Mouse (Mus musculus): ENCODE results near the gene Efcc1. TPM values are rescaled to one million over a fixed set of nuclear protein-coding genes. Genes with fewer than 3 reads are reported as not detected.
A peak's percentile ranks its signal among the peaks of the same experiment; 100 is the strongest.

Efcc1 gene
- total and polyA plus RNA-seq, 3 experiments = 0.11 to 2.3 TPM; not detected in 1

GRCm38 (mm10) chr6:87779174-87780165 is 48.8 kb downstream of the Efcc1 start:
- no peak for ATAC-seq (ENCODE audit: extremely low read depth, insufficient number of reproducible peaks, low FRiP score, poor library complexity, severe bottlenecking)
- TF ChIP-seq TAL1 (conservative IDR thresholded peaks at IDR 0.05; ENCODE audit: low read depth, low read length) = no peak
- no peak for TF ChIP-seq CTCF (IDR thresholded peaks at IDR 0.05; ENCODE audit: low read depth, low read length)
- TF ChIP-seq GATA1 (IDR thresholded peaks at IDR 0.05; ENCODE audit: borderline replicate concordance, low read length) = no peak
- no peak for TF ChIP-seq GATA2 (IDR thresholded peaks at IDR 0.05; ENCODE audit: borderline replicate concordance, low read depth, low read length)
- TF ChIP-seq POLR2AphosphoS5 (IDR thresholded peaks at IDR 0.05; ENCODE audit: insufficient replicate concordance, low read depth, low read length) = no peak

GRCm38 (mm10) chr6:87780546-87781301 is 50.1 kb downstream of the Efcc1 start:
- ATAC-seq (ENCODE audit: extremely low read depth, insufficient number of reproducible peaks, low FRiP score, poor library complexity, severe bottlenecking) (no peak), DNase-seq (ENCODE audit: low spot score) (no peak)
- Histone ChIP-seq H3K4me1 (ENCODE audit: insufficient read depth, low read depth, low read length) (peaks cover 61% of the 10 kb centered on the region), H3K4me3 (ENCODE audit: low read depth, low read length) (no peak overlapping the region), H3K9me3 (replicated peaks) (no peaks in the 10 kb centered on the region), H3K36me3 (replicated peaks) (peaks cover 19% of the 10 kb centered on the region), H3K27me3 (ENCODE audit: insufficient read depth, low read length) (no peaks in the 10 kb centered on the region)
- no peak for TF ChIP-seq POLR2AphosphoS5 (IDR thresholded peaks at IDR 0.05; ENCODE audit: insufficient replicate concordance, low read depth, low read length)
- no peak for TF ChIP-seq GATA1 (IDR thresholded peaks at IDR 0.05; ENCODE audit: borderline replicate concordance, low read length)
- no peak for TF ChIP-seq CTCF (IDR thresholded peaks at IDR 0.05; ENCODE audit: low read depth, low read length)
- no peak for TF ChIP-seq GATA2 (IDR thresholded peaks at IDR 0.05; ENCODE audit: borderline replicate concordance, low read depth, low read length)
- TF ChIP-seq TAL1 (conservative IDR thresholded peaks at IDR 0.05; ENCODE audit: low read depth, low read length) = no peak

More at GRCm38 (mm10) chr6:87779174-87780165, 48.8 kb downstream of the Efcc1 start:
- Histone ChIP-seq H3K4me3 (ENCODE audit: low read depth, low read length) (peak overlapping the region; percentile 13; the same call in 1 of the 2 replicates), H3K27me3 (ENCODE audit: insufficient read depth, low read length) (no peaks in the 10 kb centered on the region), H3K4me1 (ENCODE audit: insufficient read depth, low read depth, low read length) (peaks cover 62% of the 10 kb centered on the region), H3K36me3 (replicated peaks) (peaks cover 19% of the 10 kb centered on the region), H3K9me3 (replicated peaks) (peaks cover 4% of the 10 kb centered on the region)
- no peak for DNase-seq (ENCODE audit: low spot score)

- DNase-seq (ENCODE audit: low spot score) (peak; percentile 19), ATAC-seq (ENCODE audit: extremely low read depth, insufficient number of reproducible peaks, low FRiP score, poor library complexity, severe bottlenecking) (no peak)
- Histone ChIP-seq H3K27me3 (ENCODE audit: insufficient read depth, low read length) (no peaks in the 10 kb centered on the region), H3K4me3 (ENCODE audit: low read depth, low read length) (no peak overlapping the region; the same call in 1 of the 2 replicates), H3K9me3 (replicated peaks) (no peaks in the 10 kb centered on the region), H3K4me1 (ENCODE audit: insufficient read depth, low read depth, low read length) (peaks cover 53% of the 10 kb centered on the region), H3K36me3 (replicated peaks) (peaks cover 20% of the 10 kb centered on the region)
- TF ChIP-seq POLR2AphosphoS5 (IDR thresholded peaks at IDR 0.05; ENCODE audit: insufficient replicate concordance, low read depth, low read length) = no peak
Observed at GRCm38 (mm10) chr6:87784033-87784432, 53.4 kb downstream of the Efcc1 start.

- ATAC-seq (ENCODE audit: extremely low read depth, insufficient number of reproducible peaks, low FRiP score, poor library complexity, severe bottlenecking) = no peak
- no peak overlapping the region for H3K4me3 ChIP-seq (ENCODE audit: low read depth, low read length)
- TF ChIP-seq GATA1 (IDR thresholded peaks at IDR 0.05; ENCODE audit: borderline replicate concordance, low read length) (no peak), POLR2AphosphoS5 (IDR thresholded peaks at IDR 0.05; ENCODE audit: insufficient replicate concordance, low read depth, low read length) (no peak), TAL1 (conservative IDR thresholded peaks at IDR 0.05; ENCODE audit: low read depth, low read length) (no peak), CTCF (IDR thresholded peaks at IDR 0.05; ENCODE audit: low read depth, low read length) (no peak), GATA2 (IDR thresholded peaks at IDR 0.05; ENCODE audit: borderline replicate concordance, low read depth, low read length) (no peak)
- no peak for DNase-seq (ENCODE audit: low spot score)
- no peaks in the 10 kb centered on the region for H3K27me3 ChIP-seq (ENCODE audit: insufficient read depth, low read length)
- peaks cover 42% of the 10 kb centered on the region for H3K36me3 ChIP-seq (replicated peaks)
- H3K9me3 ChIP-seq (replicated peaks) = no peaks in the 10 kb centered on the region
- H3K4me1 ChIP-seq (ENCODE audit: insufficient read depth, low read depth, low read length) = peaks cover 60% of the 10 kb centered on the region
Observed at GRCm38 (mm10) chr6:87786621-87787020, 56.0 kb downstream of the Efcc1 start.

- no peaks in the 10 kb centered on the region for H3K27me3 ChIP-seq (ENCODE audit: insufficient read depth, low read length)
- H3K9me3 ChIP-seq (replicated peaks) = no peaks in the 10 kb centered on the region
- DNase-seq (ENCODE audit: low spot score) (peak; percentile 34), ATAC-seq (ENCODE audit: extremely low read depth, insufficient number of reproducible peaks, low FRiP score, poor library complexity, severe bottlenecking) (0 out of 2 replicates have a peak, but pooled peaks have one; percentile 17)
- peaks cover 67% of the 10 kb centered on the region for H3K4me1 ChIP-seq (ENCODE audit: insufficient read depth, low read depth, low read length)
- H3K4me3 ChIP-seq (ENCODE audit: low read depth, low read length) = no peak overlapping the region; the same call in 1 of the 2 replicates
- peaks cover 48% of the 10 kb centered on the region for H3K36me3 ChIP-seq (replicated peaks)
- TF ChIP-seq GATA2 (IDR thresholded peaks at IDR 0.05; ENCODE audit: borderline replicate concordance, low read depth, low read length) = no peak
- no peak for TF ChIP-seq CTCF (IDR thresholded peaks at IDR 0.05; ENCODE audit: low read depth, low read length)
- no peak for TF ChIP-seq POLR2AphosphoS5 (IDR thresholded peaks at IDR 0.05; ENCODE audit: insufficient replicate concordance, low read depth, low read length)
- TF ChIP-seq TAL1 (conservative IDR thresholded peaks at IDR 0.05; ENCODE audit: low read depth, low read length) = no peak
- TF ChIP-seq GATA1 (IDR thresholded peaks at IDR 0.05; ENCODE audit: borderline replicate concordance, low read length) = no peak
Observed at GRCm38 (mm10) chr6:87787108-87787890, 56.6 kb downstream of the Efcc1 start.
